Mouse (Mus musculus) hindbrain, embryonic 16.5 days (tissue): Measurements from ENCODE around the gene Col25a1. TPM values are rescaled to one million over a fixed set of nuclear protein-coding genes. Genes with fewer than 3 reads are reported as not detected.

Experiments
- ATAC-seq: fragments of 200-750 bp; cut with Nextera tagmentation; 2 replicates; pipeline ENCODE4 v1.8.0; 2017; ENCODE audit warnings: moderate TSS enrichment, moderate library complexity
- H3K27ac ChIP-seq: fragments of 300-500 bp; sonication (generic); 2 replicates; pipeline ENCODE4 v1.5.1; 2014; ENCODE audit warnings: low read depth, mild to moderate bottlenecking, control low read depth, low read length, moderate library complexity
- H3K27me3 ChIP-seq: fragments of 300-500 bp; sonication (generic); replicated peaks from 2 replicates; pipeline ENCODE4 v1.6.1; 2014; ENCODE audit warnings: low read length; ENCODE audit not compliant: control insufficient read depth, insufficient read depth
- H3K36me3 ChIP-seq: fragments of 300-500 bp; sonication (generic); 2 replicates; pipeline ENCODE4 v1.6.1; 2014; ENCODE audit warnings: mild to moderate bottlenecking, low read length, moderate library complexity, mixed read lengths; ENCODE audit not compliant: control insufficient read depth, insufficient read depth
- H3K4me1 ChIP-seq: fragments of 300-500 bp; sonication (generic); 2 replicates; pipeline ENCODE4 v1.6.1; 2014; ENCODE audit warnings: low read depth, low read length; ENCODE audit not compliant: control insufficient read depth, insufficient read depth
- H3K4me2 ChIP-seq: fragments of 300-500 bp; sonication (generic); 2 replicates; pipeline ENCODE4 v1.6.1; 2014; ENCODE audit warnings: mild to moderate bottlenecking, low read length, control low read depth, moderate library complexity
- H3K4me3 ChIP-seq: fragments of 300-500 bp; sonication (generic); 2 replicates; pipeline ENCODE4 v1.5.1; 2014; ENCODE audit warnings: mild to moderate bottlenecking, low read length, control low read depth, moderate library complexity
- H3K9ac ChIP-seq: fragments of 300-500 bp; sonication (generic); 2 replicates; pipeline ENCODE4 v1.6.1; 2014; ENCODE audit warnings: low read depth, mild to moderate bottlenecking, control low read depth, low read length, moderate library complexity
- H3K9me3 ChIP-seq: fragments of 300-500 bp; sonication (generic); 2 replicates; pipeline ENCODE4 v1.6.1; 2014; ENCODE audit warnings: mild to moderate bottlenecking, low read length, moderate library complexity; ENCODE audit not compliant: control insufficient read depth
- WGBS: fragments of 180-500 bp; shearing (Covaris S2); extraction: QIAGEN DNeasy Blood & Tissue Kit; methylation state at CpG from one replicate; pipeline ENCODE4 v1.1.7; 2014; 5-methylcytosine and 5-hydroxymethylcytosine counted together
- polyA plus RNA-seq: library from polyadenylated mRNA; unstranded; fragments of >200 nt; fragmentation: Nextera tagmentation; extraction: Ambion mirVana; gene quantifications from 2 replicates; pipeline ENCODE4 v1.2.1, GENCODE M21; 2015

Col25a1 gene
- polyA plus RNA-seq, 1 experiment from 2014 or later, result 4.8 TPM

DNA sequence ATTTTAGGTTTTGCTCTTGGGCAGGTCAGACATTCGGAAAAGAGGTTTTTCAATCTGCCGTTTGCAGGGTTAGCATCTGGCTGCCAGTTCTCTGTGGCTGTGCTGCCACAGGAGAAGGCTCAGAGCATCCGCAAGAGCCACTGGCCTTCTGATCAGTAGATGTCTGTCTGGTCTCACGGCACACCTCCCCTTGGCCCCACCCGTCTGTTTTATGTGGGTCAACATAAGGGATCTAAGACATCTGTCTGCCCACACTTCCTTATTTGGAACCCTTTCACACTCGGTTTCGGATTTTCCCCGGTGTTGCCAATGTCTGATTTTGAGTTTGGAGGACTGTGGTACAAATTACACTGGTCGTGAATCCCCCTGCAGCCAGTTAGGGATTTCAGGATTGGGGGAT lies 26.8 kb upstream of the Col25a1 start:
- Histone ChIP-seq H3K4me1 (no peaks in the 10 kb centered on the region), H3K27ac (no peak overlapping the region), H3K9me3 (no peaks in the 10 kb centered on the region), H3K4me2 (no peak overlapping the region), H3K36me3 (no peaks in the 10 kb centered on the region), H3K4me3 (no peak overlapping the region), H3K9ac (no peak overlapping the region), H3K27me3 (no peaks in the 10 kb centered on the region)
- ATAC-seq, result no peak
- 91% methylated on average over 9 of the region's 9 CpGs for WGBS

- 81% methylated on average over 6 of the region's 6 CpGs for WGBS
- H3K4me2 ChIP-seq, result no peak overlapping the region
- H3K4me3 ChIP-seq, result no peak overlapping the region
- H3K9ac ChIP-seq, result no peak overlapping the region
- H3K4me1 ChIP-seq, result no peaks in the 10 kb centered on the region
- ATAC-seq, result no peak
- no peaks in the 10 kb centered on the region for H3K27me3 ChIP-seq
- H3K9me3 ChIP-seq, result no peaks in the 10 kb centered on the region
- H3K27ac ChIP-seq, result no peak overlapping the region
- no peaks in the 10 kb centered on the region for H3K36me3 ChIP-seq
These were observed 14.4 kb upstream of the Col25a1 start for GRCm38 (mm10) chr3:130116886-130117285.

GRCm38 (mm10) chr3:130127840-130128239 lies 3.5 kb upstream of the Col25a1 start:
- Histone ChIP-seq H3K9ac (no peak overlapping the region), H3K4me2 (no peak overlapping the region), H3K9me3 (no peaks in the 10 kb centered on the region), H3K36me3 (no peaks in the 10 kb centered on the region), H3K27me3 (no peaks in the 10 kb centered on the region), H3K27ac (no peak overlapping the region), H3K4me1 (no peaks in the 10 kb centered on the region; the same call in 1 of the 2 replicates), H3K4me3 (no peak overlapping the region)
- WGBS, result 67% methylated on average over 8 of the region's 8 CpGs
- ATAC-seq, result peak; percentile 58

GRCm38 (mm10) chr3:130128564-130128963 lies 2.7 kb upstream of the Col25a1 start:
- Histone ChIP-seq H3K4me3 (no peak overlapping the region), H3K4me1 (no peaks in the 10 kb centered on the region; the same call in 1 of the 2 replicates), H3K4me2 (no peak overlapping the region), H3K27ac (no peak overlapping the region), H3K27me3 (no peaks in the 10 kb centered on the region), H3K9ac (no peak overlapping the region), H3K36me3 (no peaks in the 10 kb centered on the region), H3K9me3 (no peaks in the 10 kb centered on the region)
- 0 out of 2 replicates have a peak, but pooled peaks have one; percentile 37 for ATAC-seq
- 65% methylated on average over 11 of the region's 11 CpGs for WGBS

DNA sequence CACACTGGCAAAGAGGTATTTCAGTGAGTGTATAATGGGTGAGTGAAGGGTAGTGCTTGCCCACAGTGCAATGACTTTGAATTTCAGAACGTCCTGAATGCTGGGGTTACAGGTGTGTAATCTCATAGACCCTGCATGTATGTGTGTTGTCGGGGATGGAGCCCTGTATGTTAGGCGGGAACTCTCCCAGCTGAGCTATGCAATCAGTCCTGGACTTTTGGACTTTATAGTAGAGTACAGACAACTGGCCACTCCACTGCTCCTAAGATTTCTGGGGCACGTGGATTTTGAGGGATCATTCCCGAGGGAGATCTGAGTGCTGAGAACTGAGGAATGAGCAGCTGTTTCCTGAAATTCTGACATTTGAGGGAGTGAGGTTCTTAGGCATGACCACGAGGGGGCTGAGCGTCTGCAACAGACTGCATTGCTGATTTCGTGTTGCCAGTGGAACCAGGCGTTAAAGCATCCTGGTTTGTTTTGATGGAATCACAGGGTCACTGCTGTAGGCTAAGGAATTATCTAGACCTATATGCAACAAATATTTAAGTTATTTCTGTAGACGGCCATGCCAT lies 1.6 kb upstream of the Col25a1 start:
- H3K9me3 ChIP-seq, result no peaks in the 10 kb centered on the region
- no peaks in the 10 kb centered on the region; the same call in 1 of the 2 replicates for H3K4me1 ChIP-seq
- H3K9ac ChIP-seq, result no peak overlapping the region
- no peak overlapping the region for H3K4me2 ChIP-seq
- no peak overlapping the region for H3K27ac ChIP-seq
- no peak overlapping the region for H3K4me3 ChIP-seq
- WGBS, result 60% methylated on average over 10 of the region's 10 CpGs
- peak; percentile 17; the same call in 1 of the 2 replicates for ATAC-seq
- no peaks in the 10 kb centered on the region for H3K27me3 ChIP-seq
- no peaks in the 10 kb centered on the region for H3K36me3 ChIP-seq

DNA sequence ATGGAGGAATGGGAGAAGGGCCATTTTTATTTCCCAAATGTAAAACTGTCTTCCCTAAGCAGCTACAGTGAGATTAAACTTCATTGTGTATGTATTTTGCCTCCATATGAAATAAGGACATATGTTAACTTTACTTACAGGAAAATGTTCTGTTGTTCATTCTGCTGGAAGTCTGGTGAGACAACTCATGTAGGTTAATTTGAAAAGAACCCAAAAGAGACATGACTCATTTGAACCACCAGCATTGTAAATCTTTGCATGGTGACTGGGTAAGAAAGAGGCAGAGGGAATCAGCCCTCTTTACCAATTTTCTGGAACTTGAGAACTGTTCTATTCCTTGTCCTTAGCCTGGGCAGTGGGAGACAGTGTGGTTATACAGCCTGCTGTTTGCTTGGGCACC lies 5.9 kb downstream of the Col25a1 start:
- Histone ChIP-seq H3K4me2 (no peak overlapping the region), H3K9ac (no peak overlapping the region), H3K4me3 (no peak overlapping the region), H3K27ac (no peak overlapping the region), H3K36me3 (no peaks in the 10 kb centered on the region), H3K9me3 (no peaks in the 10 kb centered on the region), H3K4me1 (no peaks in the 10 kb centered on the region), H3K27me3 (no peaks in the 10 kb centered on the region)
- ATAC-seq, result no peak

GRCm38 (mm10) chr3:130137640-130138039 lies 6.3 kb downstream of the Col25a1 start:
- Histone ChIP-seq H3K9ac (no peak overlapping the region), H3K9me3 (no peaks in the 10 kb centered on the region), H3K27ac (no peak overlapping the region), H3K4me2 (no peak overlapping the region), H3K27me3 (no peaks in the 10 kb centered on the region), H3K36me3 (no peaks in the 10 kb centered on the region), H3K4me1 (no peaks in the 10 kb centered on the region), H3K4me3 (no peak overlapping the region)
- no peak for ATAC-seq
- WGBS, result 69% methylated on average over 3 of the region's 3 CpGs

GRCm38 (mm10) chr3:130145874-130146273 lies 14.6 kb downstream of the Col25a1 start:
- H3K27me3 ChIP-seq, result no peaks in the 10 kb centered on the region
- ATAC-seq, result no peak
- no peaks in the 10 kb centered on the region for H3K9me3 ChIP-seq
- 0 out of 2 replicates have a peak overlapping the region, but pooled peaks have one; percentile 17 for H3K4me2 ChIP-seq
- no peaks in the 10 kb centered on the region for H3K4me1 ChIP-seq
- H3K27ac ChIP-seq, result no peak overlapping the region
- H3K4me3 ChIP-seq, result no peak overlapping the region
- H3K9ac ChIP-seq, result peak overlapping the region; percentile 23; the same call in 1 of the 2 replicates
- WGBS, result 62% methylated on average over 12 of the region's 12 CpGs
- H3K36me3 ChIP-seq, result no peaks in the 10 kb centered on the region

GRCm38 (mm10) chr3:130147827-130148226 lies 16.5 kb downstream of the Col25a1 start:
- Histone ChIP-seq H3K4me1 (no peaks in the 10 kb centered on the region), H3K9ac (no peak overlapping the region), H3K27me3 (no peaks in the 10 kb centered on the region), H3K9me3 (no peaks in the 10 kb centered on the region), H3K4me3 (no peak overlapping the region), H3K36me3 (no peaks in the 10 kb centered on the region), H3K4me2 (peak overlapping the region; percentile 10; the same call in 1 of the 2 replicates), H3K27ac (no peak overlapping the region)
- no peak for ATAC-seq
- 54% methylated on average over 8 of the region's 8 CpGs for WGBS
